Mouse (Mus musculus): ENCODE results near the gene Ankle1.

Gene Ankle1

GRCm38 (mm10) chr8:71381971-71382961 lies 23.5 kb upstream of the Ankle1 start:
- peak; percentile 96 for DNase-seq

GRCm38 (mm10) chr8:71383396-71383795 lies 22.4 kb upstream of the Ankle1 start:
- peak; percentile 45 for DNase-seq

DNA sequence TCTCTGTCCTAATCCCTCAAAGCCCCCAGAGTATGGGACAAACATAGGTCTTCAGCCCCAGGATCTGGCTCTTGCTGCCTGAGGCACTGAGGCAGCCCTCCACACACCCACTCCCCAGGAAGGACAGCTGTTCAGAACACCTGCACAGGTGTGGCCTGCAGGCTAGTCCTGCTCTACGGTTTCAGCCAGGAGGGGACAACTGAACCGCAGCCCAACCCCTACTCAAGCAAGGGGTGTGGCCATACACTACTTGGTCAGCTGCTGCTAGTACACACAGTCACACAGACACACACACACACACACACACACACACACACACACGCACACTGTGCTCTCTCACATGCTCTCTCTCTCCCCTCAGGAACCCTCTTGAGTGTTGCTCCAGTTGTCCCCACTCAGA lies 21.9 kb upstream of the Ankle1 start:
- no peak for DNase-seq

DNA sequence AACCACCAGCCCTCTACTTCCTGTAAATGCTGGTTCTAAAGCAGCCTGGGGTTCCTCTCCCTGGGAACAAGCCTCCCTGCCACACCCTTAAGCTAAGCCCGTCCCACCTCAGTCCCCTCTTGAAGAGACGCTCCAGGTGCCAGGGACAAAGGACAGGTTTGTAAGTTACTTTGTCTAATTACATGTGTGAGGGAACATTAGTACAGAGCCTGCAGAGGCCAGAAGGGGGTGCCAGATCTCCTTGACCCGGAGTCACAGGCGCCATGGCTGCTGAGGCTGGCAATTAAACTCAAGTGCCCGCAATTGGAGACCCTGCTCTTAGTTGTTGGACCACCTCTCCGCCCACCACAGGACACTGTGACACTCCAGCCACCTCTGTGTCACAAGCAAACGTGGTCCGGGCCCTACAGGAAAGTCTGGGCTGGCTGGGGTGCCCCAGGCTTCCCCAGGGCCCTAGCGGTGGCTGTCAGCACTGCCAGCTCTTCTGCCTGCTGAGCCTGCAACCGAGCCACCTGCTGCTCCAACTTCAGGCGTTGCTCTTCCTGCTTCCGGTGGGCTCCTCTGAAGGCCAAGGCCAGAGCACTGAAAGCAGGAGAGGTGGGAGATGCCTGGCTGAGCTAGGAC lies 20.5 kb upstream of the Ankle1 start:
- DNase-seq, result no peak

DNA sequence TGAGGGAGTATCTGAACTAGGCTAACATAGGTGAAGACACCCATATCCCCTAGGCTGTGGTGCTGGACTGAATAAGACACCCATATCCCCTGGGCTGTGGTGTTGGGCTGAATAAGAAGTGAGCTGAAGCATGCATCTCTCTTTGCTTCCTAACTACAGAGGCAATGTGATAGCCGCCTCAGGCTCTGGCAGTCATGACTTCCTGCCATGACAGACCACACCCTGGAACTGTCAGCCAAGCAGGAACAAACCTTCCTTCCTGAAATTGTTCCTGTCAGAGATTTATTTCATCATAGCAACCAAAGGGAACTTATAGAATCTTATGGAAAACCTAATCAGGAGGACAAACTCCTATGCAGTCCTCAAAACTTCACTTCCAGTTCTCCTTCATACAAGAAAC lies 17.5 kb upstream of the Ankle1 start:
- DNase-seq, result no peak

DNA sequence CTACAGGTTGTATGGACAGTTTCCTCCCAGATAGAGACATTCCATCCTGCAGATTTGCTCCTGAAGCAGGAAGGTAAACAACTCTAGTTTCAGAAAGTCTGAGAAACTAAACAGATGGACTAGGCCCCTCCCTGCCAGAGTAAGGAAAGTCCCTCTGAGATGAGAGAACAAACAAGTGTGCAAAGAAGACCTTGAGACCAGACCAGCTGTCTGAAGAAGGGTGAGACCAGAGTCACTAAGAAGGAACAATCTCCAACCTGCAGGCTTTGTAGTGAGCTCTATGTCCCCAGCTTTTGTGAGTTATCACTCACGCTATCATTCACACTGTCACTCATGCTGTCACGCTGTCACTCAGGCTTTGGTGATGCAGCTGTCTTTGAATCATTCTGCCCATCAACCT lies 14.1 kb upstream of the Ankle1 start:
- no peak for DNase-seq

- no peak for DNase-seq
These were observed 13.4 kb upstream of the Ankle1 start for GRCm38 (mm10) chr8:71392391-71392790.

GRCm38 (mm10) chr8:71392871-71393270 lies 12.9 kb upstream of the Ankle1 start:
- peak; percentile 66 for DNase-seq

DNA sequence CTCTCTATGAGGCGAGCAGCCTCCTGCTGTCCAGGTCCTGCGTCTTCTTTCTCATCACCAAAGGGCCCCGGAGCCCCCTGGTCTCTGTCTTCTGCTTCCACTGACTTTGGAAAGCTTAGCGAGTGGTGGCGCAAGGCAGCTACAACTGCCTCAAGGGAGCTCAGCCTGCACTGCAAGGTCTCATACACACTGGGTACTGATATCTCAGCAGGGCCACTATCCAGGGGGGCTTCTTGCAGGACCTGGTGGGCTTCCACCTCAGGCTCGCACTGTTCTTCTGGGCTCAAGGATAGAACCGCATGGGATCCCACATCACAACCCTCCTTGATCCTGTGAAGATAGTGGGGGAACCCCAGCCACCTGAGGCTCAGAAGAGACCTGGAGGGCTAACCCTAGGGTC lies 11.3 kb upstream of the Ankle1 start:
- DNase-seq, result no peak

- DNase-seq, result no peak
These were observed 10.7 kb upstream of the Ankle1 start for GRCm38 (mm10) chr8:71395071-71395470.

GRCm38 (mm10) chr8:71395629-71396028 lies 10.2 kb upstream of the Ankle1 start, which contains the start of gene Ushbp1:
TSS of gene Ushbp1 (minus strand) at chr8:71395802.
- DNase-seq, result peak; percentile 69

GRCm38 (mm10) chr8:71396639-71397305 lies 9.0 kb upstream of the Ankle1 start, which contains the start of gene Babam1:
TSS of gene Babam1 (plus strand) at chr8:71396861.
- peak; percentile 97 for DNase-seq

DNA sequence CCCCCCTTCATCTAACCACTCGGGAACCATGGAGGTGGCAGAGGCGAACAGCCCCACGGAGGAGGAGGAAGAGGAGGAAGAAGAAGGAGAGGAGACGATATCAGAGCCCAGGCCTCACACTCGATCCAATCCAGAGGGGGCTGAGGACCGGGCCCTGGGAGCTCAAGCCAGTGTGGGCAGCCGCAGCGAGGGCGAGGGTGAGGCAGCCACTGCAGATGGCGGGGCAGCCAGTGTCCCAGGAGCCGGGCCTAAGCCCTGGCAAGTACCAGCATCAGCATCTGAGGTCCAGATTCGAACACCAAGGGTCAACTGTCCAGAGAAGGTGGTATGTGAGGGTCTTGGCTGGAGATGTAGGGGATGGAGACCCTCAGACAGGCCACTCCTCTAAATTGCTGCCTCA lies 8.1 kb upstream of the Ankle1 start:
- no peak for DNase-seq

DNA sequence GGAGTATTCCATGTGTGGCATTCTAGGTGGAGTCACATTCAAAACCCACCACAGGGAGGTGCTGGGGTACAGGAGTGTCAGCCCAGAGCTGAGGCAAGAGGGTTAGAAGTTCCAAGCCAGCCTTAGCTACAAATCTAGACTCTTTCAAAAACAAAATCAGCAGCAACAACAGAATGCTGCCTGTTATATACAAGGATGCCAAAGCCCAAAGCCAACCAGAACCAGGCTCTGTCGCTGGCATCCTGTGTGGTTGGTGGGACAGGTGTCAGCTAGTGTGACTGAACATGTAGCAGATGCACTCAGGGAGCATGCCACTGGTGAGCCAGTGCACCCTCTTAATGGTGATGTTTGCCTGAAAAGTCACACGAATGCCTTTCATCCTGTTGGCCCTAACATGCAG lies 5.0 kb upstream of the Ankle1 start:
- DNase-seq, result no peak

- no peak for DNase-seq
These were observed 4.4 kb upstream of the Ankle1 start for GRCm38 (mm10) chr8:71401454-71401853.

DNA sequence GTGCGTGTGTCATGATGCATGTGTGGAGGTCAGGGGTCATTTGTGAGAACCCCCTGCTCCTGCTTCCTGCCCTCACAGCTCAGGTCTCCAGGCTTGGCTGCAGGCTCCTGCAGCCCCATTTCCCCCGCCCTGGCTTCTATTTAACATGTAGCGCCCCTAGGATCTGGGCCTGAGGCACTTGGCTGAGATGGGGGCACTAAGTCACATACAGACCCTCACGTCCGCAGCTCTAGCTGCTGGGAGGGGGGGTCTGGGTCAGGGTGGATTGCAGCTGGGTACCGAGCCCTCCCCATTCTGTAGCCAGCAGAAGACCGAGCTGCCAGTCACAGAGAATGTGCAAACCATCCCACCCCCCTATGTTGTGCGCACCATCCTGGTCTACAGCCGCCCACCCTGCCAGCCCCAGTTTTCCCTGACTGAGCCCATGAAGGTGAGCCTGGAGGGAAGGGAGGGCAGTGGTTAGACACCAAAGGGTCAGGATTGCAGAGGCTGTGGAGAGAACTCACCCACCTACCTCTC lies 3.3 kb upstream of the Ankle1 start:
- no peak for DNase-seq

DNA sequence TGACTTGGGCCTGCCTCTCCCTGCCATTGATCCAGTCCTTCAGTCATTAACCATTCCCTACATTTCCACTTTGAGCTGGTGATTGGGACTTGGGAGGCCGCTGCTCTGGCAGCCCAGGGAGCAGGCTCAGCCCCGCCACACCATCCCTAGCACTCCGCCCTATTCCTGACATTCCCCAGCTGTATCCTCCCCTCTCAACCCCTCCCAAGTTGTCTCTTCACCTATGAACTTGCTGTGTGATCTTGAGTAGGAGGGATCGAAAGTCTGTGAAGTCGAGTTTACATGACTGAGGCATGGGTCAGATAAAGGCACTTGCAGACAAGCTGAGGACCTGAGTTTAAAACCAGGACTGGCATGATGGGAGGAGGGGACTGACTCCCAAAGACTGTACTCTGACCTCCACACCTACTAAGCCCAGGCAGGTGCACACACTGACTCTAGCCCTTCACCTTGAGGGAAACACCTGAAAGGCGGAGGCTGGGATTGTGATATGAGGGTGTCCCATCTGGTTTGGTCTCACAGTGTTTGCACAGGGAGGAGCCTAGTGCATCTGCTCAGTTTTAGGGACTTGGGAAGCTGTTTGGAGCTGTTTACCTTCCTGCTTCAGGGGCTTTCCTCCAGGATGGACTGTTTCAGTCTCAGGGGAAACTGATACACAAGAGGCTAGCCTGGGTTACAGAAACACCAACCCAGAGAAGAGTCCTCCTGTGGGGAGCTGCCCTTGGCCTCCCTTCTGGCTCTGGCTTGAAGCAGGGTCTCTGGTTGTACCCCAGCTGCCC lies 2.5 kb upstream of the Ankle1 start:
- DNase-seq, result no peak

DNA sequence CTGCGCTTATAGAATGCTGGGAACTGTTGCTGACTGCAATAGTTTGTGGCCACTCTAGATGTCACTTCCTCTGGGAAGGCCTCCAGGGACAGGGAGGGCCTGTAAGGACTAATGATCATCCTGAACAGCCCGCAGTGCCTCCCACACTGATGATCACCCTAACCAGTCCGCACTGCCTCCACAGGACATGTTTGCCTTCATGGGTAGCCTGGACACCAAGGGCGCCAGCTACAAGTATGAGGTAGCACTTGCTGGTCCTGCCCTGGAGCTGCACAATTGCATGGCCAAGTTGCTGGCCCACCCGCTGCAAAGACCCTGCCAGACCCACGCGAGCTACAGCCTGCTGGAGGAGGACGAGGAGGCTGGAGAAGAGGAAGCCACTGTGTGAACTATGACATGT lies 1.8 kb upstream of the Ankle1 start:
- no peak for DNase-seq

- peak; percentile 51 for DNase-seq
These were observed 859 bp upstream of the Ankle1 start for GRCm38 (mm10) chr8:71404951-71405351.

DNA sequence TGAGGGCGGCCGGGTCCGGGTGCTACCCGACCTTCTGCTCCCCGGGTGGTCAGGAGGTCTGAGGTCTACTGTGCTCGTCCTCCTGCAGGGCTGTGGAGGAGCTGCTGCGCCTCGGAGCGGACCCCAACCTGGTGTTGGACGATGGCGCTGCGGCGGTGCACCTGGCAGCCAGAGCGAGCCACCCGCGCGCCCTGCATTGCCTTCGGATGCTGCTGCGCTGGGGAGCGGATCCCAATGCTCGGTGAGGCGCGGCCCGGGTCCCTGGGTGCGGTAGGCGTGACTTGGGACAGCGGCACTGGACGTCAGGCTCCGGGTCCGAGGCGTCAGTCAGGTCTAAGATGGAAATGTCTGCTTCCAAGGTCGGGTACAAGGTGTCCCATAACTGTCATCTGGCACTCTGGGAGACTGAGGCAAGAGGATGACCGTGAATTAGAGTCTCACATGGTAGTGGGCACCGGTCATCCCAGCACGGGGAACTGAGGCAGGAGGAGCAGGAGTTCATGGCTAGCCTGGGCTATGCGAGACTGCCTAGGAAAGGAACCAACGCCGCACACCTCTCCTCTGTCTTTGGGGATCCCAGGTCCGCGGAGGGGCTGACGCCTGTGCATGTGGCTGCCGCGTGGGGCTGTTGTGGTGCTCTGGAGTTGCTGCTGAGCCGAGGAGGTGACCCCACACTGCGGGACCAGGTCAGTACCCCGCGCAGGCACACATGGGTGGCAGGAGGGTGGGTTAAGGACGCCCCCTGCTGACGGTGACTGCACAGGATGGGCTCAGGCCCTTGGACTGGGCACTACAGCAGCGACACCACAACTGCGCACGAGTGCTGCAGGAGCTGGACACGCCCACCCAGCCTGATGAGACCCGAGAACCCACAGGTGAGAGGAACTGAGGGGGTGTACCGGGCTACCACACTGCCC lies 547 bp downstream of the Ankle1 start:
- DNase-seq, result peak; percentile 82

DNA sequence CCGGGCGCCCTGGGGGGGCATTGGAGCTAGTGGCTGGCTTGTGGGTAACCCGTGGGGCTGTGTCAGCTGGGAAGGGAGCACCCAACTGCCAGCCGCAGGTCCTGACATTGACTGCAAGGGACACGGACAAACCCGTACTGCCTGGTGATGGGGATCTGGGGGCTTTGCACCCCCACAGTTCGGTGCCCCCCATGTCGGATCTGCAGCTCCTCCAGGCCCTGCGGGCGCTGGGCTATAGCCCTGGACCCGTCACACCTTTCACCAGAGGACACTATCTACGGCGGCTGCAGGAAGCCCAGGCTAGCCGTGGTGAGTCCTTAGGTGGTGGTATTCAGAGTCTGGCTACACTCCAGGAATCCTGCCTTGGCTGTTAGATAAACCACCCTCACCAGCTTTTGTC lies 1.6 kb downstream of the Ankle1 start:
- DNase-seq, result no peak
